Mouse (Mus musculus) kidney, postnatal 36 days (tissue): ENCODE results near the gene Ndufa12.

Experiments
- DNase-seq, 2 experiments: peaks; one replicate each; pipeline ENCODE4 v3.0.0; 2021 to 2022; ENCODE audit warnings: mixed read lengths in 2 of 2

The Ndufa12 gene

GRCm38 (mm10) chr10:94230172-94230981, 31.9 kb downstream of the Ndufa12 start:
- no peak for DNase-seq

- DNase-seq: no peak
These were observed 32.5 kb downstream of the Ndufa12 start for GRCm38 (mm10) chr10:94231025-94231424.

- no peak for DNase-seq
These were observed 36.7 kb downstream of the Ndufa12 start for GRCm38 (mm10) chr10:94235200-94235599.

- DNase-seq: no peak
These were observed 42.8 kb downstream of the Ndufa12 start for GRCm38 (mm10) chr10:94241346-94241745.

- DNase-seq: no peak
These were observed 49.3 kb downstream of the Ndufa12 start for GRCm38 (mm10) chr10:94247748-94248349.

GRCm38 (mm10) chr10:94249575-94250456, 51.3 kb downstream of the Ndufa12 start:
- DNase-seq: no peak

GRCm38 (mm10) chr10:94253260-94253807, 54.8 kb downstream of the Ndufa12 start:
- DNase-seq: no peak

- no peak for DNase-seq
These were observed 56.2 kb downstream of the Ndufa12 start for GRCm38 (mm10) chr10:94254766-94255165.

- DNase-seq: no peak
These were observed 57.2 kb downstream of the Ndufa12 start for GRCm38 (mm10) chr10:94255744-94256143.

GRCm38 (mm10) chr10:94256518-94256917, 58.0 kb downstream of the Ndufa12 start:
- no peak for DNase-seq

- no peak for DNase-seq
These were observed 62.0 kb downstream of the Ndufa12 start for GRCm38 (mm10) chr10:94260544-94260943.

- DNase-seq: no peak
These were observed 64.1 kb downstream of the Ndufa12 start for GRCm38 (mm10) chr10:94262646-94263045.

- DNase-seq: no peak
These were observed 64.7 kb downstream of the Ndufa12 start for GRCm38 (mm10) chr10:94263211-94263610.

GRCm38 (mm10) chr10:94265656-94266542, 67.4 kb downstream of the Ndufa12 start:
- DNase-seq: no peak
